Mouse (Mus musculus) adrenal gland, postnatal 36 days (tissue): ENCODE results near the gene Ier5l. TPM values are rescaled to one million over a fixed set of nuclear protein-coding genes. Genes with fewer than 3 reads are reported as not detected.

Source experiments
- DNase-seq, 2 experiments: peaks; one replicate each; pipeline ENCODE4 v3.0.0; 2021; ENCODE audit warnings: mixed read lengths in 1 of 2
- total RNA-seq, 2 experiments: library from RNA; stranded (reverse); gene quantifications; 2 replicates each; pipeline ENCODE4 v1.2.3; 2021

Gene Ier5l
- total RNA-seq, 2 experiments from 2014 or later, result 3.3 to 4.5 TPM

DNA sequence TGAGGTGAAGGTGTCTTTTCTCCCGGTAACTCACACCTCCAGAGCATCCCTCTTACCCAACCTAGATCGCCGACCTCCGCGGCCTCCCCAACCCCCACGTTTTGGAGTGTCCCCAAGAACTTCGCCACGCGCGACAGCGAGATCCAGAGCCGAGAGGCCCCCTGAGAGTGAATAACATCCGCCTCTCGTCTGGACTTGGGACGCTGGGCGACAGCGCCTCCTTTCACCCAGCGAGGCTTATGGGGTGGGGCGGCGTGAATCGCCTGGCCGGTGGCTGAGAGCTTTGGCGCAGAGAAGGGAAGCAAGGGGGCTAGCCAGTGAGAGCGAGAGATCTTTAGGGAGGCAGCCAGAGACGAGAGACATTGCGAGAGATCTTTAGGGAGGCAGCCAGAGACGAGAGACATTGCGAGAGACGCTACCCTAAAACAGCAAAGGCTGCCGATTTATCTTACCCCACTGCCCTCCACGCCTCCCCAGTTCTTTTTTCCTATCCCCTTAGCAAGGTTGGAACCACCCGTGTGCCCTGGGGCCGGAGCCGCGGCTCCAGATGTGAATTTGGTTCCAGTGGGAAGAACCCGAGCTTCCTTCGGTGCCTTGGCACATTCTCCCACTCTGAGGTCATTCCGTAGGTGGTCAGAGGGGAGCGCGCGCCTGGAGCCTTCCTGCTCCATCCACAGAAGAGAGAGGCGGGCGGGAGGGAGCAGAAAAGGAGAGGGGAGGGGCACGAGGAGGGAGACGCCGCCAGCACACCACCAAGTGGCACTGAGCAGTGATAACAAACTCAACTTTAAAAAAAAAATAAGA, 3.7 kb downstream of the Ier5l start:
- DNase-seq, result peak; percentile 66 to 80

GRCm38 (mm10) chr2:30469796-30470142, 4.2 kb downstream of the Ier5l start:
- peak; percentile 68 to 80 for DNase-seq

DNA sequence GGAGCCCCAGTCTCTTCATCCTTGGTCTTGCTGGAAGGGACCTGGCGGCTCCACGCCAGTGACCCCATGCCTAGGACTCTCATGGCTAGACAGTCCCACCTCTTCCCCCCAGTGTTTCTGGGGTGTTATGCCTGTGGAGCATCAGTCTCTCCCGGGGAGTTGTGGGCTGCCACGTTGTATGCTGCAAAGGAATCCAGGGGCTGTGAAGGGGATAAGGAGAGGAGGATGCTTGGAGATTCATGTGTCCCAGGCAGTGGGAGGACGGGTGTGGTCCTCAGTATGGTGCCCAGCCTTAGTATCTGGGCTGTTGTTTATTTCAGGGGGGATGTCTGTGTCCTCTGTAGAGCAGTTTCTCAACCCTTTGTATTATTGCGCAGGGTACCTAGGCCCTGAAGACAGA, 5.0 kb downstream of the Ier5l start:
- no peak for DNase-seq

DNA sequence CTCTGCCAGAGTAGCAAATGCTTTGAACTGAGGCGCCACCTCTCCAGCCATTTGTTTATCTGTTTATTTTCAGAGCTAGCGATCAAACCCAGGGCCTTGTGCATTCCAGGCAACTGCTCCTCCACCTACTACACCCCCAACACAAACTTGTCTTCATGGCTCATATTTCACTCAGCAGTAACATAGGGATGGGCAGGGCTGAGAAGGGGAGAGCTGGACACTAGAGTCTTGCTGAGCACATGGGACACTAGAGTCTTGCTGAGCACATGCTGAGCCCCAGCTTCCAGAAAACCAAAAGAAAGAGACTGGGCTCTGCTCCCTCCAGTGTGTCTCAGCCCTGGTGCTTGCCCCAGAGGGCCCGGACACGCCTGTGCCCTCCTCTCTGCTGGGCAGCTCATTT, 7.2 kb downstream of the Ier5l start:
- no peak for DNase-seq

DNA sequence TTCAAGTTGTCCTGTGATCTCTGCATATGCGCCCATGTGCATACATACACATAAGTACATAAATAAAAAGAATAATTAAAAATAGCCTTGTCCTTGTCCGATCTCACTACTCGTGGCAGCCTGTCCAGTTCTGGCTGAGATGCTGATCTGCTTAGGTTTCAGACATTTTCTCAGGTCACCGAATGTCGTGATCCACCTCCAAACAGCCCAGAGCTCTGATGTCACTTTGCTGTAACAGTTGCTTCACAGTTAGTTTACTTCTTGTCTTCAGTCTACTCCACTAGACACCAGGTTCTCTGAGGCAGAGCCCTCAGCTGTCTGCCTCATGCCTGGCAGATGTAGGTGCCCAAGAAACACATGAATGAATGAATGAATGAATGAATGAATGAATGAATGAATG, 9.6 kb downstream of the Ier5l start:
- no peak for DNase-seq

- DNase-seq, result peak; percentile 76 to 80
Measured at GRCm38 (mm10) chr2:30463904-30464330, 10.1 kb downstream of the Ier5l start.

GRCm38 (mm10) chr2:30463341-30463761, 10.7 kb downstream of the Ier5l start:
- no peak for DNase-seq

- DNase-seq, result no peak
Measured at GRCm38 (mm10) chr2:30459241-30459640, 14.8 kb downstream of the Ier5l start.

- no peak for DNase-seq
Measured at GRCm38 (mm10) chr2:30458349-30458748, 15.7 kb downstream of the Ier5l start.

DNA sequence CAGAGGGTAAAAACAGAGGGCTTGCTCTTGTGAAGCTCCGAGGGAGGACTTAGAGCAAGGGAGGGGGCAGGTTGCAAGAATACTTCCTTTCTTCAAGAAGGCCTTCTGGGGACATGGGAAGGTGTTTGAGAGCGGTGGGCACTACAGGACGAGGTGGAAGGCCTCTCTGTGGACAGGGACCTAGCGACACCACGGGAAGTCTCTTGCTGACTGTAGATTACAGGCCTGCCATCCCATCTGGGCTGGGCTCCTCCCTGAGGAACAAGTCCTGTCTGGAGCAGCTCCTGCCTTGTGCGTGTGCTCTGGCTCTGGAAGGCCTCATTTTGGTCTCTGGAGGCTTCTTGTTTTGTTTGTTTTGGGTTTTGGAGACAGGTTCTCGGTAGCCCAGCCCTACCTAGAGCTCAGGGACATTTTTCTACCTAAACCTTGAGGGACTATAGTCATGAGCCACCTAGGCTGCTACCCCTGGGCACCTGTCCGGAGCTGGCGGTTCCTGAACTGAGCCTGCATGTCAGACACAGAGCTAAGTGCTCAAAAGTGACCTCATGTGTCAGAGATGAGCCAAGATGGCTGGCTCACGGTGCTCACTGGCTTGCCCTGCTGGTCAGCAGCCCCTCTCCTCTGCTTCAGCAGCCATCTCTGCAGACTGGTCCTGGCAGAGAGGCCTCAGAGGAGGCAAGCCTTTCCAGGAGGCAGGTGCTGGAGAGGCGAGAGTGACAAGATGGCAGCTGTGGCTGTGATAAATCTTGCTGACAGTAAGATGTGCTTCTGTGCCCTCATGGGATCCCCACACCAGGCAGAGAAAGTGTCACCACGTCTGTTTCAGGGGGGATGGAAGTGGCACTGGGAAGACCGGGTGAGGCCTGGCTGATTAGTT, 17.7 kb downstream of the Ier5l start:
- no peak for DNase-seq

- no peak for DNase-seq
Measured at GRCm38 (mm10) chr2:30454587-30454986, 19.4 kb downstream of the Ier5l start.

DNA sequence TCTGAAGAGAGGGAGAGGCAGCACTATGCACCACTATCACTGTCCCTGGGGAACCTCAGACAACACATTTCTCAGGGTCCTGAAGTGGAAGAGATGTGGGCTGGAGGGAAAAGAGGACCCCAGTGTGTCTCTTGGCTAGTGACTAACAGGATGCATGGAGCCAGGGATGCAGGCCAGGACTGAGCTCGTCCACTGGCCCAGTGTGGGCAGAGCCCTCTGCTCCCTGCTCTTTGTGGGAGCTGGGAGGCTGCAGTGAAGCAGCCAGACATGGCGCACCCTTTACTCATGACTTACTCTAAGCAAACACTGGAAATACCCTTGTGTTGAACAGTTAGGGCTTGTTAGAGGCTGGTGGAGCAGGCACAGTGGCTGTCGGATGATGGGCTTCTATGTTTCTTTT, 20.4 kb downstream of the Ier5l start:
- no peak for DNase-seq

DNA sequence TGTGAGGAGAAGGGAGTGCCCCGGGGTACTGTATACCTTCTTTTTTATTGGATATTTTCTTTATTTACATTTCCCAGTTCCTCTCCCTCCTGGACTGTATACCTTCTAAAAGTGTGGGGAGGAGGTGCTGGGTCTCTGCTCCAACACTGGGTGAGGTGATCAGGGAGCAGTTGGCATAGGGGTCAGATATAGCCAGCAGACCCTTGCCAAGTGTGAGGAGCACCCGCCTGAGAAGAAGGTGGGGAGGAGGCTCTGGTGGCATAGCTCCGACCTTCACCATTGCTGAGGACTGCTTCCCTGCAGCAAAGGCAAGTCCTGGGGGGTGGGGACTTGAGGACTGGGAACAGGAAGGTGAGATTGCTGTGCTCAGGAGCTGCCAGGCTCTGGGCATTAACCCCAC, 22.5 kb downstream of the Ier5l start:
- no peak for DNase-seq

- DNase-seq, result no peak
Measured at GRCm38 (mm10) chr2:30450530-30450929, 23.5 kb downstream of the Ier5l start.

- DNase-seq, result no peak
Measured at GRCm38 (mm10) chr2:30448371-30448770, 25.6 kb downstream of the Ier5l start.

GRCm38 (mm10) chr2:30446891-30447826, 26.9 kb downstream of the Ier5l start:
- DNase-seq, result peak; percentile 31 to 46

DNA sequence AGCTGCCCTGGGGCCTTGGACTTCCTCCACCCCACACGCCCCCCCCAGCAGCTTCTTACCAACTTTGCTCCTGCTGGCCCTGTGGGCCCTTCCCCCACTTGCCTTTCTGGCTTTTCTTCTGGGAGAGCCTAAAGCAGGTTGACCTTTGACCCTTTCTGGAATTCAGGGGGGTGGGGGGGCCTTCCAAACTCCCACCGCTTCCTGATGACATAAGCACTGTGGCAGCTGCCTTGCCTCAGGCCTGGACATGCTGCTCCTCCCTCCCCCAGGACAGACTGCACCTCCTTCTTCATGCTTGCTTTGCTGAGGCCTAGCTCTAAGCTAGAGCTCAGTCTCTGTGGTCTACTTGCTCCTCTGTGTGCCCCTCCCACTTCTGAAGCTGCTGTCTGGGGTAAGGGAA, 28.7 kb downstream of the Ier5l start:
- peak in 1 of 2 experiments; percentile 32 for DNase-seq

DNA sequence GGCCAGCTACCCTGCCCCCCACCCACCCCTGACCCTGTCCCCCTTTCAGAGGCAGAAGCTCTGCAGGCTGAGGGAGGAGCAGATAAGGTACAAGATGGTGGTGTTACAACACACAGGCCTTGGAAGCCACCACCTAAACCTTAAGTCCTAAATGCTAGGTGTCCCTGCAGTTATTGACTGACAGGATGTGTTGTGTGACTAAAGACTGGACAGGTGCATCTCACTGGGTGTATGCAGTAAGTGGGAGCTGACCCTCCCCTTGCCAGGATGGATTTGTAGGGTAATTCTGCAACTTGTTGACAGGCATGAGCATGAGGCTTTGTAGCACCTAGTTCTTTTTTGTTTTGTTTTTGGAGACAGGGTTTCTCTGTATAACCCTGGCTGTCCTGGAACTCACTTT, 29.6 kb downstream of the Ier5l start:
- no peak for DNase-seq

DNA sequence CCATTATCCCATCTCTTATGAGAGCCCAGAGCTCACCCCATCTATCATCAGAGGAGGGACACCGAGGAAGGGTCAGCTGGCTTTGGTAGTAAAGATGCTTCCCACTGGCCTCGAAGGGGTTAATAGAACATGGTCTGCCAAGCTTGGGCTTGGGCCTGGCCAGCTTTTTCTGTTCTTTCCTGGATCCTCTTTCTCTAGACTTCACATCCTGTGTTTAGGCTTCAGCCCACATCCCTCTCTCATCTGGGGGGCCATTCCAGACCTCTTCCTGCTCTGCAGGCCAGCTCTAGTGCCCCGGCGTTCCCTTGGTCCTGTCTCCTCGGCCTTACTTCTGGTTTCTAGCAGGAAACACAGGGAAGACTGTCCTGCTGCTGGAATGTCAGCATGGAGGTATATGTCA, 30.0 kb downstream of the Ier5l start:
- no peak for DNase-seq

DNA sequence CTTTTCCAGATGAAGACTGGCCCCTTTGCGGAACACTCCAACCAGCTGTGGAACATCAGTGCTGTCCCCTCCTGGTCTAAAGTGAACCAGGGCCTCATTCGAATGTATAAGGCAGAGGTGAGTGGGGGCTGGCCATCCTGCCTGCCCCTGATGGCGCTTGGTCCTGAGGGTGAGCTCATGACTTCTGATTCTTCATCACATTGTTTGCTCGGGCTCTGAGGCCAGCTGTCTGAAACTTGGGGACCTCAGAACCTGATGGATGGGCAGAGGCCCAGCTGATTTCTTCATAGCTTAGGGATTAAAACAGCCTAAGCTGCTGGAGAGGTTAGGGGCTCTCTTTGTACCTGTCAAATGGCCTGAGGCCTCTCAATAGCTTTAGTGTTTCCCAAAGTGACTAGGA, 30.7 kb downstream of the Ier5l start:
- DNase-seq, result no peak

DNA sequence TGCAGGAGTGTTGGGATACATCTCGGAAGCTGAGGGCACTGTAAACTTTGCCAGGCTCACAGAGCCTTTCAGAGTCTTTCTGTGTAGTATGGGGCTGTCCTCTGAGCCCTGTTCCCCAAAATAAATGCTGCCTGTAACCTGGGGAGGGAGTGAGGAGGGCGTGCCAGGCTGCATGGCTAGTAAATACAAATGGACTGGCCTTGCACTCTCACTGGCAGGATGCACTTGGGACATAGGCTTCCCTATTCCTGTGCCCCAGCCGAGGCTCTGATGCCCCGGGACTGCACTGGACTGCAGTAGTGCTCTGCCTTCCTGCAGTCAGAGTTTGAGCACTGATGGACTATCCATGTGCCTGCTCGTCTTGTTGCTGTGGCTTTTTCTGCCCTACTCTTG, 31.5 kb downstream of the Ier5l start:
- DNase-seq, result peak in 1 of 2 experiments; percentile 40
